Mouse (Mus musculus): ENCODE results near the gene Treml2. TPM values are rescaled to one million over a fixed set of nuclear protein-coding genes. Genes with fewer than 3 reads are reported as not detected.
A peak's percentile ranks its signal among the peaks of the same experiment; 100 is the strongest.

Gene Treml2
- total RNA-seq (2021) (under 1 TPM; 0.20 to 0.38 TPM), polyA plus RNA-seq (2012; rRNA removed) (0.26 and 0.42 TPM in 2 replicates)
- long read RNA-seq, result 0 reads

DNA sequence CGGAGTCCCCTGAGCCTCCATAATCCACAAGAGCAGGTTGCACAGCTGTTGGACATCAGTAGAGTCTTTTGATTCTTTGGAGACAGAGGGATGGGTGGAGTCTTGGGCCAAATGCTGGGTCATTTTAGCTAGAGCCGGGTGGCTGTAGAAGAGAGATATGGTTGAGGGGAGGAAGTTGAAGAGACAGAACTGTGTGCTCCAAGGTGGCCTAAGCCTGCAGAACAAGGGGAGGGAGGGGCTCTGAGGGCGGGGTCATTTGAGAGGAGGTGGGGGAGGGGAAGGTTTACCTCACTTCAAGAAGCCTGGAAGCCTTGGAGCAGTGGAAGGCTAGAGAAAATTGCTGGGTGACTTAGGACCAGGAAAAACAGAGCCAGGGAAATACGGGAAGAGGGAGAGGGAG, at the start of gene Treml2:
TSS of gene Treml2 (plus strand) at position 296 of the 400 bp plus-strand sequence.
- DNase-seq, result no peak

DNA sequence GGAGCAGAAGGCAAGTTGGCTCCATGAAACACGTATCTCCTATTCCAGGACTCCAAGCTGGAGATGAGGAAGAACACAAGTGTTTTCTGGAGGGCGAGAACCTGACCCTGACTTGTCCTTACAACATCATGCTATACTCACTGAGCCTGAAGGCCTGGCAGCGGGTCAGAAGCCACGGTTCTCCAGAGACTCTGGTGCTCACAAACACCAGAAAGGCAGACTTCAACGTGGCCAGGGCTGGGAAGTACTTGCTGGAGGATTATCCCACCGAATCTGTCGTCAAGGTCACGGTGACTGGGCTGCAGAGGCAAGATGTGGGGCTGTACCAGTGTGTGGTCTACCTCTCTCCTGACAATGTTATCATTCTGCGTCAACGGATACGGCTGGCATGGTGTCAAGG, 49.8 kb upstream of the Treml2 start:
- DNase-seq, result no peak

DNA sequence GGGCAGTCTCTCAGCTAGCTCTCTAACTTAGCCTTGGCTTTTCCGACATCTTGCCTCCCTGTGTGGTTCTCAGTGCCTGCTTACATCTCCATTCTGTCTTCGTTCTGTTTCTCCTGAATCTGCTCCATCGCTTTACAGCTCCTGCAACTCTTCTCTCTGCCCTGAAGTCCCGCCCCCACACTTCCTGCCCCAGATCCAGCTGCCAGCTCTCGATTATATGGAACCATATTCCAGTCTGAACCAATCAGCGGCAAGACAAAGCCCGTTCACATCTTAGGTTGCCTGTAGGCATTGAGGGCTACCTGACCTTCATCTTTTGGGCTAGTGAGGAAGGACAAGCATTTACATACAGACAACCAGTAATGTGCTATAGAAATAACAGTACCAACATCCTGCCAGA, 48.7 kb upstream of the Treml2 start:
- DNase-seq, result no peak

DNA sequence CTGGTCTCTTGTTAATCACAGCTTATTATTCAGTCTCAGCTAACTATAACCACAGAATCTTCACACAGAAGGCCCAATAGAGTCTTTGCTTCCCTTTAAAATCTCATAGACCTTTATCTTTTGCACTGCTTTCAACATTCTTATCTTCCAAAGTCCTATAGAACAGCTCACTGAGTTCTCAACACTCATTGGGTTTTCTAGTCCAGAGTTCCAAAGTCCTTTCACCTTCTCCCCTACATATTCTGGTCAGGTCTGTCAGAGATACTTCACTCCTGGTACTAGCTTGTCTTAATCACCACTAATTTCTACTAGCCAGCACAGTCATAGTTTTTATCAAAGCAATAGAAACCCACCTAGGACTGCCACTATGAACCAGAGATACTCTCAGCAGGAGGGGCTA, 42.7 kb upstream of the Treml2 start:
- DNase-seq, result no peak

DNA sequence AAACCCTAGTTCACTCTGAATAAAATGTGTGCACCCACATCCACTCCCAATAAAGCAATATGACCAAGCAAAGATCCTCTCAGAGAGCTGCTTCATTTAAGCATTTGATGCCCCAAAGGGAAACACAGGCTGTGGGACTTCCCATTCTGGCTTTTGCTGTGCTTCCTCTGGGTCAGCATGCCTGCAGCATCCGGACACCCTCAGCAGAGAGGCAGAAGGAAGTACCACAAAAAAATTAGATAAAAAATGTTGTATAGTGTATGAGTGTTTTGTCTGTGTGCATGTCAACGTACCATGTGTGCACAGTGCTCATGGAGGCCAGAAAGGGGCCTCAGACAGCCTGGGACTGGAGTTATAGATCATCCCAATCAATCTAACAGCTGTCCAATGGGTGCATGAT, 37.4 kb upstream of the Treml2 start:
- DNase-seq, result no peak

DNA sequence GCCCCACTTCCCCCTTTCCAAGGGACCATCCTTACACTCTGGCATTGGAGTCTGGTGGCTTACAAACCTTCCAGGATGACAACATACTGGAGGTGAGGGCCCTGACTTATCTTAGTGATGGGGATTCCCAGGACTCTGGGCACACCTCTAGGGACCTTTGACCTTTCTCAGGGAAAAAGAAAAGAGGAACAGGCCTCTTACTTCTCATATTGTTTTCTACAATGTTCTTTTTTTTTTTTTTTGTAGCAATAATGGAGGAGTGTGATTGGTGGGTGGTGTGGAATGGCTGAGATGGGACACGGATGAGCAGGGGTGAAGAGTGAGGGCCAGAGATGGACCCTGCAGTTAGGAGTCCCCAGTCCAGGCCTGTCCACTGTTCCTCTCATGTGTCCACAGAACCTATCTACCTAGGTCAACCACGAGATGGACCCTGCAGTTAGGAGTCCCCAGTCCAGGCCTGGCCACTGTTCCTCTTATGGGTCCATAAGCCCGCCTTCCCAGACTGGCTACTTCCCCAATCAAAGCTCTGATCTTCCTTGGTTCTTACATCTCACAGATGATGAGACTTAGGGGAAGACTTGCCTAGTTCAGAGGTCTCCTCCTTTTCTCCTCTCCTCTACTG, 35.4 kb upstream of the Treml2 start, which contains the start of gene Treml4:
TSS of gene Treml4 (plus strand) at position 555 of the 622 bp plus-strand sequence.
- no peak for DNase-seq

DNA sequence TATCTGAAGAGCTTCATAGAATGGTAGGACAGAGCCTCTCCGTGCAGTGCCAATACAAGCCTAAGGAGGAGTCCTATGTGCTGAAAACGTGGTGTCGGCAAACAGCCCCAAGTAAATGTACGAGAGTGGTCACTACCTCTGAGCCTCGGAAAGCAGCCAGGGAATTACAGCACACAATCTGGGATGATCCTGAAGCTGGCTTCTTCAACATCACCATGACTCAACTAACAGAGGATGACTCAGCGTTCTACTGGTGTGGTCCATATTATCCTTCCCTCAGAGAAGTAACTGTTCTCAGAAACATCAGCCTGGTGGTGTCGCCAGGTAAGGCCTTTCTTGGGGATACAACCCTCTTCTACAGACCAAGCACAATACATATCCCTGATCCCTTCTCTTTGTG, 34.6 kb upstream of the Treml2 start:
- no peak for DNase-seq

DNA sequence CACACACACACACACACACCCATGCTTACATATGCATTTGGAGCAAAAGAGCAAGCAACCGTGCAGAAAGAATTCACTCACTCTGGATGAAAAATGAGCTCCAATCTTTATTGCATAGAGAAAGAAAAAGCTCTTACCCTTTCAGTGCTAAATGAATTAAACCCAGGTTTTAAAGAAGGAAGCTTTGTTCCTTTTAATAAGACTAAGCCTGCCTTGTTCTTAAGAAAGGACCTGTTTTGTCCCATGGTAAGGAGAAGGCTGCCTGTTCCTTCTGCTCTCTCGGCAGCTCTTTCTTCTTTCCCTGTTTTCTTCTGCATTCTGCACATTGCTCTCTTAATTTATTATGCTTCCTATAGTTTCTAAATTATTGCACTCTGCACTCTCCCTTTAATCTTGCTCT, 33.2 kb upstream of the Treml2 start:
- no peak for DNase-seq

DNA sequence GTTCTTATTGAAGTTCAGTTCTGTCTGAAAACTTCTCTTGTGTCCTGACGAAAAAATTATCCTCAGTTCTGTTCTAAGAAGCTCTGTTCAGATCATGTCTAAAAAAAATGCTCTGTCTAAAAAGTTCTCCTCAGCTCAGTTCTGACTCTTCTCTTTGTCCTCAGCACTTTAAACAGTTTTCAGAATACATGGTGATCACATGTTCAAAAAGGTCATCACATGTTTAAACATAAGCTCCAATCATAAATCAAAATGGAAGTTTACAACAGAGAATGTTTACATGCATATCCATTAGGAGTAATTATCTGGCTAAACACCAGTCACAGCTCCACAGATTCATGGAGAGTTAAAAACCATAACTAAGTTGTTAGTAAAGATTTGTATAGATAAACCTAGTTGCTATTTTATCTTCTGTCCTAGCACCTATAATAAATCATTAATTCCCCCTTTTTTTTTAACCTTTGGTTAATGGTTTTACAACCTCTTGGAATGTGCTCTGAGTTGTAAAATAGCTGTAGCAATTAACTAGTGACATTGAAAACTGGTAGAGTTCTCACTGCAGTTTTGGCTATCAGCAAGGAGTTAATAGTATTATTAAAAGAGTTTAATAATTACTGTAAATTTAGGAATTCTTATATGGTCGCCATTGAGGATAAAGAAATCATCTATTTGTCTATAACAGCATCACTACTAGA, 32.5 kb upstream of the Treml2 start:
- no peak for DNase-seq

DNA sequence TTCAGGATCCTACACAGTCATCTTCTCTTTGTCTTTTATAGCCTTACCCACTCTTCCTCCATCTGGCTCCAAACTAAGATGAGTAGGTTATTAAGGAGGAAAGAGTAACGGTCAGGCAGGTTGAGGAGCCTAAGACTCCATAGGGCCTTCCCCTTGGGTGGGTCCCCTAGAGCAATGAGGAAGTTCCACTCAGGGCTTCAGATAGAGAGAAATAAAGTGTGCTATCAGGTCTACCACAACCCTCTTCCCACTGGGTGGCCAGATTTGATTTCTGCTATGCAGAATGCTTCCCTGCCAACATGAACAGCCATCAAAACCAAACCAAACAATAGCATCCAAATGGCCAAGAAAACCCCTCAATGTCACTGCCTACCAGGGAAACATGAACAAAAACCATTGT, 31.7 kb upstream of the Treml2 start:
- no peak for DNase-seq

DNA sequence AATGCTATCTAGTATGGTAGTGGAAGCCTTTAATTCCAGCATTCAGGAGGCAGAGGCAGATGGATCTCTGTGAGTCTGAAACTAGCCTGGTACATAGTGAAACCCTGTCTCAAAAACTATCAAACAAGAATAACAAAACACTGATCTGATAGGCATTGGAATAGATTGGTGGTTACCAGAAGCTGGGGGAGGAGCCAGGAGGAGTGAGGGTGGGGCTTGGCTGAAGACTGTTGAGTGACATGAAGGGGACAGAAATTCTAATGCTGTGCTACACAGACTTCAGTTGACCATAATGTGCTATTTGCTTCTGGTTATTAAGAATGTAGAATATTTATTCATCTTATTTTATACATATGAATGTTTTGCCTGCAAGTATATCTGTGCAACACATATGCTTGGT, 31.0 kb upstream of the Treml2 start:
- no peak for DNase-seq

DNA sequence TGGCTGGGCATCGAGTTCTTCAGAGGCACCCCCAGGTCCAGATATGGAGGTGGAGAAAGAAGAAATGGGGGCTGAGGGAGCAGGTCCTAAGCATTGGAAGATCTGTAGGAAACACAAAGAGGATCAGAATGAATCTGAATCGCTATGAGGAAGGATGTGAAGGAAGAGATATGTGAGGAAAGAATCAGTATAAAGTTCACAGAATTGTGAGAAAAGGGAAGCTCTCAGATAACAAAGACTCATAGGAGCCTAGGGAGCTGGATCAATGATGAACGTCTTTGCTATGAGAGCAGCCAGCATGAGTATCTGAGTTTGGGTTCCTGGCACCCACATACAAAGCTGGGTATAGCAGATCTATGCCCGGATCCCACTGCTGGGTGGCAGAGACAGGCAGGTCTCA, 29.5 kb upstream of the Treml2 start:
- DNase-seq, result no peak

DNA sequence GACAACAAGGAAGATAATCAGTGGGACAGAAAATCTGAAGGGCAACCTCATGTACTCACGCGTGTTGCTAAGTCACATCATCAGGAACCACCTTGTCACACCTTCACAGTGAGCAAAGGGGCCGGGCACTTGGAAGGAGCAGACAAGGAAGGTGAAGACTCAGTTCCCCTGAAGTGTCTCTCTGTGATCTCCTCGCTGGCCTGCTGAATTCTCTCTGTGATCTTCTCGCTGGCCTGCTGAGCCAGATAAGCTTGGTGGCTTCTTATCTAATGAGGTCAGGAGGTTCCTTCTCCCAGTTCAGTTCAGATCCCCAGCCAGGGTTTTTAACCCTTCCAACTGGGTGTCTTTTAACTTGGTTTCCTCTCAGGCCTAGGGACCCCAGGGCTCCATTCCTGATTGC, 27.1 kb upstream of the Treml2 start:
- no peak for DNase-seq

DNA sequence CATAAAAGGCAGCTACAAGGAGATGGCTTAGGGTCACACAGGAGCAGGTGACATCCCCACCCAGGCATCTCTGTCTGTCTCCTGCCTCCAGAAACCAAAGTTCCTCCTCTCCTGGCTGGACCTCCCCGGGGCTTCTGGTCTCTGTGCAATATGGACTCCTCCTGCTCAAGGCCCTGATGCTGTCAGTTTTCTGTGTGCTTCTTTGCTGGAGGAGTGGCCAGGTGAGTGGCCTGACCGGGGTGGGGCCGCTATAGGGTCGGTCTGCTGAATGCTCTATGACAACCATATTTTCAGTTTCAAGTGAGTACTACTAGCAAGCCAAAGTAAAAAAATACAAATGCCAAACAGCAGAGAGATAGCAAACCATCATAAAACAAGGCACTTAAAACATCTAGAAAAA, 26.7 kb upstream of the Treml2 start:
- no peak for DNase-seq

DNA sequence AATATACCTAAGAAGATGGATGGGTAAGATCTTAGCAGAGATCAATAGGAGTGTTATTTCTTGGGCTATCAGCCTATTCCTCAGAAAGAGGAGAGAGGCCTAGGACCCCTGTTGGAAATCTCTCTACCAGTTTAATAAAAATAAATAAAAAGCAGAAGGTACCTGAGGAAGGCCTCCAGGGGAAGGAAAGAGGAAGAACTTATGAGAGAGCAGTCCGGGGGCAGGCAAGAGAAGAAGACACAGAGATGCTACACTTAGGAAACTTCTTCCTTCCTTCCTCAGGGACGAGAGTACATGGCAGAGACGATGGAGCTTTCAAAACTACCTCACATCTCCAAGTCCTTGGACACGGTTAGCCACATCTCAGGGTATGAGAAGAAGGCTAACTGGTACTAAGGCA, 25.2 kb upstream of the Treml2 start:
- DNase-seq, result no peak

DNA sequence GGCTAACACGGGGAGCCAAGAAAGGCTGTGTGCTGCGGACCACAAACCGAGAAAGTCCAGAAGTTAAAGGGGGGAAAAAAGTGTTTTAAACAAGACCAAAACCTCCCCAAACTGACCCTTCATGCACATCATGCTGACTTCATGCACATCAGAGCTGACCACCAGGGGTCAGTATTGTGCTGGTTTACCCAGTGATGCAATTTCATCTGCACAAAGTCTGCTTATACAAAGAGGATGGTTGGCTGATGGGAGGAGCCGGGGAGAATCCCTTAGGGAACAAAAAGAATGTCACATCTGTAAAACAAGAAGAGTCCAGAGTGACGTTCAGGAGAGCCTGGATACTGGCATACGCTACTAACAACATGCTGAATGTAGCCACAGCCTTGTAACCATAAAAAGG, 24.4 kb upstream of the Treml2 start:
- DNase-seq, result peak; percentile 70

DNA sequence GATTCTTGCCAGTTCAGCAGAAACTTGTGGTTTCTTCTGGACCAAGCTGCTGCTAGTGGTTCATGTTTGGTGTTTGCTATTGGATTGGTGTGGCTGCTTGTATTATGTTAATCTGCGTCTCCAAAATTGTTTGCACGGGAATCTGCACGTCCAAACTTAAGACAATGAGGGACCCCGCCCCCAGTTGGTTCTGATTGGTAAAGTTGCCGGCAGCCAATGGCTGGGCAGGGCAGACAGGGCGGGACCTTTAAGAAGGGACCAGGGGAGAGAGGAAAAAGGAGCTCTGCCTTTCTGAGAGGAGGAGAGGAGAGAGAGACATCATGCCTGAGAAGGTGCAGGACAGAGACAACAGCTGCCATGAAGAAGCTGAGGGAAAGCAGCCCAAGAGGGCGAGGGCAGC, 23.6 kb upstream of the Treml2 start:
- DNase-seq, result no peak

DNA sequence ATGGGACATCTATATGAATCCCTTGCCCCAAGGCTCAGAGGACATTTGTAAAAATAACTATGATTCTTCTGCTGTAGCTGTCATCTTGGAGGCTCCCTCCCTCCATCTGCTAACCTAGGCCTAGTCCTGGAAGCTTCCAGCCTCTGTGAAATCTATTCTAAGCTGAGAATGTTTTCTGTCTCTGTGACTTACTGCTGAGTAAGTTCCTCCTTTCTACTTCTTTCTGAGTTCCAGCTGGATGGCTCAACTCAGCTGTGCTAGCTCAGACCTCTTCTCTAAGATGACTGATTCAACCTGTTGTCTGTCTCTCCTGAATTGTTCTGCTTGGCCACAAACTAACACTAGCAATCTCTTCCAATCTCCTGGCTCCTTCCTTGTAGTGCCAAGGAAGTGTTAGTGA, 20.9 kb upstream of the Treml2 start:
- no peak for DNase-seq

DNA sequence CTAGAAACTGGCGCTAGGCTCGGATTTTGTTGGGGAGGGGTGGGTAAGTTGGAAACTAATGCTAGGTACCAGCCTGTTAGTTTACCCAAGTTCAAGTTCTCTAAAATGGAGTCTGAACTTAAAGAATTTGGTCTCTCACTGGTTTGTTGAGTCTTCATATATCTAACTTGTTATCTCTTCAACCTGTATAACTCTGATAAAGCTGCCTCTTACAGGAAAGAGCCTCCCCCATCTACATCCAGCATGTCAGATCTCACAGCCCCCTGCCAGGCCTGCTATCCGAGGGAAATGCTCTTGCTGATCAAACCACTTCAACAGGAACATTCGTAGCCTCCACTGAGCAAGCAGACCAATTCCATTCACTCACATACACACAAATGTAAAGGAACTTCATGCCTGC, 20.3 kb upstream of the Treml2 start:
- no peak for DNase-seq

DNA sequence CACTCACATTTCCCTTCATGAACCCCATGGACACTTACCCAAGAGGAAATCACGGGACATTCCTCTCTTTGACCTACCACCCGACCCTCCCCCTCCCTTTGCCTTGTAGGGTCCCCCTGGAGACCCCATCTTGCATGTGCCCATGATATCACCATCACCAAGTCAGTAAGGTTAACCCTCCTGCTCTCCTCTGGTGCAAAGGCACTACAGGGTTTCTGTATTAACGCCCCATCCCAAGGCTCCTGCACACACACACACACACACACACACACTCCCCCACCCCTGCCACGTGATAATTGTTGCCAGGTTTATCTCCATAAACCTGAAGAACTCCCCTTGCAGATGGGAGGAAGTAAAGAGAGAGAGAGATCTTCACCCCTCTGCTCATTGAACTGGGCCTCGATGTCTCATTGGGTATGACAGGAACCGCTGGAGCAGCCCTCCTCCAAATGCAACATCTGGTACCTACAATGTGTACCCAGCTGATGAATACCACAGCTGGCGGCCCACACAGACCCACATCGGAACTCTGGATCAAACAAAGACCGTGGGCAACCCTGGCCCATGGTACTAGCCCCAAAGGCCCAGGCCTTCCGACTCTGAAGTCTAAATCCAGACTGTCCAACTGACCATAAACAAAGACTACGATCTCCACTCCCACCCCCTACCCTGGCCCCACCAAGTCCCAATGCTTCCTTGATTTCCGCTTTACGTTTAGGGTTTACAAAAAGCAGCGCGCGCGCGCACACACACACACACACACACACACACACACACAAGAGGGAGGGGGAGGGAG, 18.2 kb upstream of the Treml2 start:
- no peak for DNase-seq

DNA sequence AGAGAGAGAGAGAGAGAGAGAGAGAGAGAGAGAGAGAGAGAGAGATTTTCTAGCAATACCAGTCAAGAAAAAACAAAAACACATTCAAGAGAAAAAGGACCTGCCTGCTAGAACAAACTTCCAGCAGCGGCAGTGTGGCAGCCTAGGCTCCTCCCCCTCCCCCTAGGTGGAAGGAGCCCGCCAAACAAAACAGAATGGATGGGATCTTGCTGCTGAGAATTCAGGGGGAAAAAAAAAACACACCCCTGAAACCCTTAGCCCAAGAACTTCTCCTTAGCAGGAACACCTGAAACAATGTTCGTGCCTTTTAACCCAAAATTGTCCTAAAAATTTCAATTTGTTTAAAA, 17.6 kb upstream of the Treml2 start:
- DNase-seq, result no peak

DNA sequence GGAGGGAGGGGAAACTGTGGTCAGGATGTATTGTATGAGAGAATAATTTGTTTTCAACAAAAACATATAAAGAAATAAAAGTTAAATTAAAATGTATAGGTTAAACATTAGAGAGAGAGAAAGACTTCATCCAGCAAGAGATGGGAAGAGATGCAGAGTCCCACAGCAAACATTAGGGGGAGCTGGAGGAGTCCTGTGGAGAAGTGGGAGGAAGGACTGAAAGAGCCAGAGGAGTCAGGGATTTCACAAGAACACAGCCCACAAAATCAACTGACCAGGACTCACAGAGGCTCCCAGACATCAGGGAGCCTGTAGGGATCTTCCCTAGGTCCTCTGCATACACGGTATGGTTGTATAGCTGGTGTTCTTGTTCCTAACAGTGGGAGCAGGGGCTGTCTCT, 12.5 kb upstream of the Treml2 start:
- no peak for DNase-seq

DNA sequence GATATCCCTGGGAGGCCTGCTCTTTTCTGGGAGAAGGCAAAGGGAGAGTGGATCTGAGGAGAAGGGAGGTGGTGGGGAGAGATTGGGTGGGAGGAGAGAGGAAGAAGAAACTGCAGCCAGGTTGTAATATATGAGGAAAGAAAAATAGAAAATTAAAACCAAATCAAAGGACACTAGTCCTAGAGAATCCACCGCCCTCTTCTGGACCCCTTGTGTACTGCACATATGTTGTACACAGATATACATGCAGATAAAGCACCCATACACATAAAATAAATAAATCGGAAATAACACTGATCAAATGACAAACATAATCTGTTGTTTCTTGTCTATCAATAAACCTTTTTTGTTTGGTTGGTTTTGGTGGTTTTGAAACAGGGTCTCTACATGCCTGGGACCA, 12.0 kb upstream of the Treml2 start:
- no peak for DNase-seq
